Mouse (Mus musculus) subcutaneous adipose tissue, adult 2 months (tissue): ENCODE data around the gene Smok2a. TPM values are rescaled to one million over a fixed set of nuclear protein-coding genes. Genes with fewer than 3 reads are reported as not detected.

Experiments used
- polyA plus RNA-seq: library from polyadenylated mRNA; depleted of rRNA; stranded (reverse); fragments of >200 nt; gene quantifications from 2 replicates; pipeline ENCODE4 v1.2.3, GENCODE M21; 2012; ENCODE audit warnings: low replicate concordance; rRNA removed

The Smok2a gene
- polyA plus RNA-seq, result not detected in 2 replicates

DNA sequence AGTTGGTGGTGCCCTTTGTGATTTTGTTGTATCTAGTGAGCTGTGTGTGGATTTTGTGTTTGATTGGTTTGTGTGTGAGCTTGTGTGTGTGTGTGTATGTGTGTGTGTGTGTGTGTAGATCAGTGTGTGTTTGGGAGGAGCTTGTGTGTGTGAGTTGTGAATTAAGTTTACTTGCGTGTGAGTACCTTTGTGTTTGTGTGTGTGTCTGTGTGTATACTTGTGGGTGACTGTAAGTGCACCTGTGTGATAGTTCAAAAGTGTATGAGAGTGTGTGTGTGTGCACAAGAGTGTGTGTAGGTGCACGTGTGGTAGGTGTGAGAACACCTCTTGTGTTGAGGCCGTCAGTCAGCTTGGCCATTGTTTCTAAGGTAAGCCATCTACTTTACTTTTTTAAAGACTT is at the start of gene Smok2a:
Gene Smok2a (plus strand): TSS at position 301 of the 400 bp plus-strand sequence.

DNA sequence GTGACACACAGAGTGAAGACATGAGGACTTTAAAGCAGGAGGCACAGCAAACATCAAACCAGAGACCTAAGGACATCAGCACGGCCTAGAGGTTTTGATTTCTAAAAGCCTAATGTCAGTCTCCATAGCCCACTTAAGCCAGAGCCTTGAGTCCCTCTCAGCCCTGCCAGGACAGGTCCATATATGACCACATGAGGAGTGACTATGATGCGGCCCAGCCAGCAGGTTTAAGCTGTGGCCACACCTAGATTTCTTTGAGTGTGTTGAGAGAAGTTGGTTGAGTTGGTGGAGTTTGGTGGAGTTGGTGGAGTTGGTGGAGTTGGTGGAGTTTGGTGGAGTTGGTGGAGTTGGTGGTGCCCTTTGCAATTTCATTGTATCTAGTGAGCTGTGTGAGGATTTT is 9.0 kb downstream of the Smok2a start, which contains the start of gene Smok2b:
Gene Smok2b (plus strand): TSS at position 301 of the 400 bp plus-strand sequence.

Other genes starting within 250 kb of the Smok2a start
- gene Wtap, start 227.0 kb upstream of the Smok2a start, polyA plus RNA-seq, result 17.7 and 22.8 TPM in 2 replicates
- gene Sod2, start 214.3 kb upstream of the Smok2a start, polyA plus RNA-seq, result 317 and 641 TPM in 2 replicates
- 0.09 and 0.59 TPM in 2 replicates for gene Gpr31b, start 168.9 kb upstream of the Smok2a start, polyA plus RNA-seq
- gene Tcp10b, start 160.1 kb upstream of the Smok2a start, polyA plus RNA-seq, result 0.09 and 0.22 TPM in 2 replicates
- 0.15 and 0.19 TPM in 2 replicates for gene Unc93a, start 89.4 kb upstream of the Smok2a start, polyA plus RNA-seq
- gene Smok2b, start 9.1 kb downstream of the Smok2a start, polyA plus RNA-seq, result not detected in 2 replicates
- not detected in 2 replicates for gene Tcp10c, start 133.4 kb downstream of the Smok2a start, polyA plus RNA-seq